Mouse (Mus musculus): ENCODE measurements around the gene Col3a1. TPM values are rescaled to one million over a fixed set of nuclear protein-coding genes. Genes with fewer than 3 reads are reported as not detected.
A peak's percentile ranks its signal among the peaks of the same experiment; 100 is the strongest.

Gene Col3a1
- polyA plus RNA-seq, 1 experiment from 2014 or later, result 470 TPM

DNA sequence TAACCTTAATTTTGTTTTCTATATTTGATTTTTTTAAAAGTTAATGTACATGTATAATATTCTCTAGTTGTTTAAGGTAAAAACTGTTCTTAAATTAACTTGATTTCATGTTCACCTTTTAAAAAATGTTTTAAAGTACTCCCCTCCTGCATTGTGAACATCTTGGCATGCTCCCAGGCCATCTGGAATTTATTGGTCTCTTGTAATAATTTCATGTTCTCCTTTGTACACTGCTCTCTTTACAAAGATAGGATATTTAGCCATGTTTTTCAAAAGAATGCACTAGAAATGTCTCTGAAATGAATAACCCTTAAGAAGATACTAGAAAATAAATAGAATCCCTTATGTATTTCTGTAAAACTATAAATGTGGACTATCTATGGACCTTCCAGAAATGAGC, 624 bp downstream of the Col3a1 start:
- Histone ChIP-seq H3K9ac (replicated peaks; ENCODE audit: low read length) (peak overlapping the region; percentile 39; the same call in 1 of the 2 replicates), H3K9me3 (replicated peaks; ENCODE audit: control insufficient read depth, low read length) (no peaks in the 10 kb centered on the region), H3K4me3 (ENCODE audit: low read depth, low read length) (peak overlapping the region; percentile 36), H3K36me3 (replicated peaks; ENCODE audit: control insufficient read depth, insufficient read depth, low read depth, low read length) (no peaks in the 10 kb centered on the region), H3K4me1 (ENCODE audit: control insufficient read depth, insufficient read depth, low read length) (0 out of 2 replicates have a peak, but pooled peaks cover 2% of the 10 kb centered on the region), H3K27ac (replicated peaks; ENCODE audit: low read depth, low read length) (peak overlapping the region; percentile 92; the same call in 1 of the 2 replicates), H3K4me2 (ENCODE audit: low read depth, low read length) (no peak overlapping the region; the same call in 1 of the 2 replicates), H3K27me3 (ENCODE audit: control insufficient read depth, insufficient read depth, low read length) (no peaks in the 10 kb centered on the region)
- DNase-seq (ENCODE audit: low spot score), result peak; percentile 74
- ATAC-seq (replicated peaks; ENCODE audit: insufficient number of reproducible peaks, low FRiP score, low TSS enrichment, low read depth), result no peak

DNA sequence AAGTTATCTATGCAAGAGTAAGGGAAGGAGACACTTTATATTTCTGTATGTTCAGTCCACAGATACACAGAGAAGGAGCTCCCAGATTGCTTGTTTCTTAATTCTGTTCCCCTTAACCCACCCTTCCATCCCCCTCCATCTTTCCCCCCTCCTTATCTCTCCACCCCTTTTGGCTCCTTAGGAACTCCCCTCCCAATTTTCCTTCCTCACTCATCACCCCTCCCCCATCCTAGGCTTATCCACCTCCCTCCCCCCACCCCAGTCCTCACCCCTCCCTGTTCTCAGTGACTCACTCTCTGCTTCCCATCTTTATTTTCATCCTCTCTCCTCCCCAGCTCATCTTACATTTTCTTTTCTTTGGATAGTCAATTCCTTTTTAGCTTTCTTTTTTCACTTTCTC, 1.5 kb downstream of the Col3a1 start:
- H3K9me3 ChIP-seq (replicated peaks; ENCODE audit: control insufficient read depth, low read length), result no peaks in the 10 kb centered on the region
- no peak overlapping the region for H3K9ac ChIP-seq (replicated peaks; ENCODE audit: low read length)
- peak overlapping the region; percentile 32 for H3K4me2 ChIP-seq (ENCODE audit: low read depth, low read length)
- H3K4me1 ChIP-seq (ENCODE audit: control insufficient read depth, insufficient read depth, low read length), result 0 out of 2 replicates have a peak, but pooled peaks cover 2% of the 10 kb centered on the region
- H3K4me3 ChIP-seq (ENCODE audit: low read depth, low read length), result peak overlapping the region; percentile 36
- DNase-seq (ENCODE audit: low spot score), result peak; percentile 85
- no peaks in the 10 kb centered on the region for H3K36me3 ChIP-seq (replicated peaks; ENCODE audit: control insufficient read depth, insufficient read depth, low read depth, low read length)
- no peaks in the 10 kb centered on the region for H3K27me3 ChIP-seq (ENCODE audit: control insufficient read depth, insufficient read depth, low read length)
- peak overlapping the region; percentile 67 for H3K27ac ChIP-seq (replicated peaks; ENCODE audit: low read depth, low read length)
- ATAC-seq (replicated peaks; ENCODE audit: insufficient number of reproducible peaks, low FRiP score, low TSS enrichment, low read depth), result 0 out of 2 replicates have a peak, but pooled peaks have one; percentile 35

- Histone ChIP-seq H3K9ac (replicated peaks; ENCODE audit: low read length) (peak overlapping the region; percentile 38; the same call in 1 of the 2 replicates), H3K4me1 (ENCODE audit: control insufficient read depth, insufficient read depth, low read length) (0 out of 2 replicates have a peak, but pooled peaks cover 2% of the 10 kb centered on the region), H3K36me3 (replicated peaks; ENCODE audit: control insufficient read depth, insufficient read depth, low read depth, low read length) (no peaks in the 10 kb centered on the region), H3K4me2 (ENCODE audit: low read depth, low read length) (peak overlapping the region; percentile 32), H3K27ac (replicated peaks; ENCODE audit: low read depth, low read length) (peak overlapping the region; percentile 53; the same call in 1 of the 2 replicates), H3K4me3 (ENCODE audit: low read depth, low read length) (peak overlapping the region; percentile 19), H3K9me3 (replicated peaks; ENCODE audit: control insufficient read depth, low read length) (no peaks in the 10 kb centered on the region), H3K27me3 (ENCODE audit: control insufficient read depth, insufficient read depth, low read length) (no peaks in the 10 kb centered on the region)
- peak; percentile 87 for DNase-seq (ENCODE audit: low spot score)
- peak; percentile 69; the same call in 1 of the 2 replicates for ATAC-seq (replicated peaks; ENCODE audit: insufficient number of reproducible peaks, low FRiP score, low TSS enrichment, low read depth)
- 7% methylated on average over 4 of the region's 11 CpGs for WGBS
These were observed 2.5 kb downstream of the Col3a1 start for GRCm38 (mm10) chr1:45313696-45314295.

GRCm38 (mm10) chr1:45315767-45316528, 4.6 kb downstream of the Col3a1 start:
- H3K36me3 ChIP-seq (replicated peaks; ENCODE audit: control insufficient read depth, insufficient read depth, low read depth, low read length), result no peaks in the 10 kb centered on the region
- no peak for ATAC-seq (replicated peaks; ENCODE audit: insufficient number of reproducible peaks, low FRiP score, low TSS enrichment, low read depth)
- no peak overlapping the region for H3K4me3 ChIP-seq (ENCODE audit: low read depth, low read length)
- H3K27ac ChIP-seq (replicated peaks; ENCODE audit: low read depth, low read length), result peak overlapping the region; percentile 23
- H3K9me3 ChIP-seq (replicated peaks; ENCODE audit: control insufficient read depth, low read length), result no peaks in the 10 kb centered on the region
- H3K4me1 ChIP-seq (ENCODE audit: control insufficient read depth, insufficient read depth, low read length), result 0 out of 2 replicates have a peak, but pooled peaks cover 2% of the 10 kb centered on the region
- peak overlapping the region; percentile 22 for H3K9ac ChIP-seq (replicated peaks; ENCODE audit: low read length)
- peak overlapping the region; percentile 24; the same call in 1 of the 2 replicates for H3K4me2 ChIP-seq (ENCODE audit: low read depth, low read length)
- no peaks in the 10 kb centered on the region for H3K27me3 ChIP-seq (ENCODE audit: control insufficient read depth, insufficient read depth, low read length)
- DNase-seq (ENCODE audit: low spot score), result peak; percentile 50
- 16% methylated on average over 7 of the region's 7 CpGs for WGBS

GRCm38 (mm10) chr1:45318241-45318640, 6.9 kb downstream of the Col3a1 start:
- H3K4me2 ChIP-seq (ENCODE audit: low read depth, low read length), result no peak overlapping the region
- DNase-seq (ENCODE audit: low spot score), result no peak
- H3K4me3 ChIP-seq (ENCODE audit: low read depth, low read length), result no peak overlapping the region
- H3K27me3 ChIP-seq (ENCODE audit: control insufficient read depth, insufficient read depth, low read length), result no peaks in the 10 kb centered on the region
- H3K27ac ChIP-seq (replicated peaks; ENCODE audit: low read depth, low read length), result no peak overlapping the region
- H3K36me3 ChIP-seq (replicated peaks; ENCODE audit: control insufficient read depth, insufficient read depth, low read depth, low read length), result no peaks in the 10 kb centered on the region
- no peaks in the 10 kb centered on the region for H3K9me3 ChIP-seq (replicated peaks; ENCODE audit: control insufficient read depth, low read length)
- H3K9ac ChIP-seq (replicated peaks; ENCODE audit: low read length), result no peak overlapping the region
- no peak for ATAC-seq (replicated peaks; ENCODE audit: insufficient number of reproducible peaks, low FRiP score, low TSS enrichment, low read depth)
- 64% methylated on average over 1 of the region's 1 CpGs for WGBS
- H3K4me1 ChIP-seq (ENCODE audit: control insufficient read depth, insufficient read depth, low read length), result 0 out of 2 replicates have a peak, but pooled peaks cover 2% of the 10 kb centered on the region

- Histone ChIP-seq H3K36me3 (replicated peaks; ENCODE audit: control insufficient read depth, insufficient read depth, low read depth, low read length) (no peaks in the 10 kb centered on the region), H3K27ac (replicated peaks; ENCODE audit: low read depth, low read length) (no peak overlapping the region), H3K4me1 (ENCODE audit: control insufficient read depth, insufficient read depth, low read length) (no peaks in the 10 kb centered on the region), H3K4me2 (ENCODE audit: low read depth, low read length) (no peak overlapping the region), H3K9ac (replicated peaks; ENCODE audit: low read length) (no peak overlapping the region), H3K9me3 (replicated peaks; ENCODE audit: control insufficient read depth, low read length) (no peaks in the 10 kb centered on the region), H3K4me3 (ENCODE audit: low read depth, low read length) (no peak overlapping the region), H3K27me3 (ENCODE audit: control insufficient read depth, insufficient read depth, low read length) (no peaks in the 10 kb centered on the region)
- ATAC-seq (replicated peaks; ENCODE audit: insufficient number of reproducible peaks, low FRiP score, low TSS enrichment, low read depth) (no peak), DNase-seq (ENCODE audit: low spot score) (peak; percentile 77)
These were observed 9.5 kb downstream of the Col3a1 start for GRCm38 (mm10) chr1:45320861-45321260.

DNA sequence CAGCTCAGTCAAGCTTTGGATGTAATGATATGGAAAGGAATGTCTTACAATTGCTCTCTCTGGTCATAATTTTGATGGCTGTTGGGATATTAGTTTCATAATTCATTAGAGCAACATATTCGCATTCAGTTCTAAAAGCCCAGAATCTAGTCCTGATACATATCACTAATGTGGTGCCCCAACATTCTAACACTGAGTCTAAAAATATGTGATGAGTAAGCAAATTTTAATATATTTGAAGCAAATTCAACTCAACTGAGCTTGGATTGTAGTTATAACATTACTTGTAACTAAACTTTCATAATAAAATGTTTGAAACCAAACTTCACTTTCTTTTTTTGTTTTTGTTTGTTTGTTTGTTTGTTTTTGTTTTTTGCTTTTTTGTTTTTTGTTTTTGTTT, 17.8 kb downstream of the Col3a1 start:
- Histone ChIP-seq H3K4me2 (ENCODE audit: low read depth, low read length) (no peak overlapping the region), H3K27me3 (ENCODE audit: control insufficient read depth, insufficient read depth, low read length) (no peaks in the 10 kb centered on the region), H3K36me3 (replicated peaks; ENCODE audit: control insufficient read depth, insufficient read depth, low read depth, low read length) (no peaks in the 10 kb centered on the region; the same call in 1 of the 2 replicates), H3K9ac (replicated peaks; ENCODE audit: low read length) (no peak overlapping the region), H3K9me3 (replicated peaks; ENCODE audit: control insufficient read depth, low read length) (no peaks in the 10 kb centered on the region), H3K4me3 (ENCODE audit: low read depth, low read length) (no peak overlapping the region), H3K4me1 (ENCODE audit: control insufficient read depth, insufficient read depth, low read length) (no peaks in the 10 kb centered on the region), H3K27ac (replicated peaks; ENCODE audit: low read depth, low read length) (no peak overlapping the region)
- ATAC-seq (replicated peaks; ENCODE audit: insufficient number of reproducible peaks, low FRiP score, low TSS enrichment, low read depth) (no peak), DNase-seq (ENCODE audit: low spot score) (no peak)
- WGBS, result 97% methylated on average over 1 of the region's 1 CpGs

GRCm38 (mm10) chr1:45355944-45356343, 44.6 kb downstream of the Col3a1 start:
- ATAC-seq (replicated peaks; ENCODE audit: insufficient number of reproducible peaks, low FRiP score, low TSS enrichment, low read depth), result no peak
- no peak overlapping the region for H3K4me2 ChIP-seq (ENCODE audit: low read depth, low read length)
- H3K36me3 ChIP-seq (replicated peaks; ENCODE audit: control insufficient read depth, insufficient read depth, low read depth, low read length), result no peaks in the 10 kb centered on the region
- H3K9me3 ChIP-seq (replicated peaks; ENCODE audit: control insufficient read depth, low read length), result no peaks in the 10 kb centered on the region
- peak; percentile 9 for DNase-seq (ENCODE audit: low spot score)
- H3K4me3 ChIP-seq (ENCODE audit: low read depth, low read length), result no peak overlapping the region
- H3K4me1 ChIP-seq (ENCODE audit: control insufficient read depth, insufficient read depth, low read length), result no peaks in the 10 kb centered on the region
- no peaks in the 10 kb centered on the region for H3K27me3 ChIP-seq (ENCODE audit: control insufficient read depth, insufficient read depth, low read length)
- H3K9ac ChIP-seq (replicated peaks; ENCODE audit: low read length), result no peak overlapping the region
- WGBS, result 67% methylated on average over 4 of the region's 4 CpGs
- no peak overlapping the region for H3K27ac ChIP-seq (replicated peaks; ENCODE audit: low read depth, low read length)

Measured in embryonic facial prominence, embryonic 11.5 days (tissue).